9 mouse cellular contexts compared by ENCODE assay signal in the genomic region with DNA sequence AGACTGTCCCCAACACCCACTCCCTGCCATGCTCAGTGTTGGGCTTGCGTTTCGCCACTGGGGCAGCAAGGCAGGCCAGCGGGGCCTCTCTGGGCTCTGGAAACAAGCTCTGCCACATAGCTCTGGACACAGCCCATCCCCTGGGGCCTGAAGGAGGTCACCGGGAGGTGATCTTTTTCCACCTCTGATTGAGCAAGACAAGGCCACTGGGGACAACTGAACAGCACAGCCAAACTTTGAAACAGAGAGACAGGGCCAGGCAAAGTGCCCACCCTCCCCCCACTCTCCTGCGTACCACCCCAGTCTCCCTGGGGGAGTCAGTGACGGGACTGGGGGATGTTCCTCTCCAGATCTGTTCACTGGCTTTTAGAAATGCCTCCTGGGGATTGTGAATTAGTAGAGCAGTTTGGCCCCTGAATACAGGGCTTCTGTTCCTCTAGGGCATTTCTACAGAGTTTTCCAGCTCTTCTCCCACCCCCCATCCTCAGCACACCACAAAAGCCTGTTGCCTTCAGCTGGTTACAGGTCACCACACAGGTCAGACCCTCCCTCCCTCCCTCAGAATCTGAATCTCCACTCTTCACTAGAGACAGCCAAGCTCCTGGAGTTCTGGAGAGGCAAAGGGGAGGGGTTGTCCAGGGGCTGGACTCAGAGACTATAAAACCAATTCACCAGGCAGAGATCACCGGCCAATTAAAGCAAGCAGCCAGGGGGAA. TPM values are rescaled to one million over a fixed set of nuclear protein-coding genes. Genes with fewer than 3 reads are reported as not detected.
DNase-seq lines count a peak whose midpoint lies in the region; ATAC-seq lines count a peak whose summit lies in the region.
"Had no signal": no experiment of that assay in that cellular context is flagged by ENCODE, and none has a peak within 500 bp of the region (broad histone marks: within the 10 kb centered on the region; RNA-seq: fewer than 3 reads in every experiment).

No protein-coding gene starts in this region.

- H3K4me1 ChIP-seq in heart, embryonic 11.5 days (ENCODE audit: control insufficient read depth, insufficient read depth, low read length), result peaks cover 51% of the 10 kb centered on the region
- peaks cover 51% of the 10 kb centered on the region for H3K4me1 ChIP-seq in lung, embryonic 15.5 days

- no peaks in the 10 kb centered on the region for H3K27me3 ChIP-seq in heart, embryonic 11.5 days (ENCODE audit: control insufficient read depth, insufficient read depth, low read length)
- no peaks in the 10 kb centered on the region for H3K27me3 ChIP-seq in lung, embryonic 15.5 days

- H3K9ac ChIP-seq in heart, embryonic 11.5 days (ENCODE audit: low read depth, low read length), result peak overlapping the region; percentile 58
- H3K9ac ChIP-seq in lung, embryonic 15.5 days, result no peak overlapping the region

- H3K4me2 ChIP-seq in heart, embryonic 11.5 days, result 0 out of 2 replicates have a peak overlapping the region, but pooled peaks have one; percentile 2
- no peak overlapping the region for H3K4me2 ChIP-seq in lung, embryonic 15.5 days

- no peaks in the 10 kb centered on the region for H3K36me3 ChIP-seq in heart, embryonic 11.5 days (ENCODE audit: control insufficient read depth, insufficient read depth, low read length)
- H3K36me3 ChIP-seq in lung, embryonic 15.5 days, result no peaks in the 10 kb centered on the region
- H3K36me3 ChIP-seq: G1E had no signal

- 17% methylated on average over 7 of the region's 7 CpGs for WGBS in heart, embryonic 11.5 days (ENCODE audit: insufficient replicate concordance)
- WGBS in lung, embryonic 15.5 days, result 23% methylated on average over 7 of the region's 7 CpGs

- ATAC-seq in heart, embryonic 11.5 days (replicated peaks; ENCODE audit: insufficient number of reproducible peaks, low FRiP score, low TSS enrichment), result peak; percentile 52
- peak; percentile 44 for ATAC-seq in lung, embryonic 15.5 days (ENCODE audit: borderline replicate concordance, extremely low read depth, low FRiP score, low TSS enrichment)
- ATAC-seq in inflammation-experienced regulatory T-cells, adult 6 months, result no peak

- H3K27ac ChIP-seq in heart, embryonic 11.5 days (ENCODE audit: low read depth, low read length), result peak overlapping the region; percentile 84
- peak overlapping the region; percentile 57 for H3K27ac ChIP-seq in lung, embryonic 15.5 days

- no peak overlapping the region for H3K4me3 ChIP-seq in heart, embryonic 11.5 days (ENCODE audit: low read depth, low read length)
- H3K4me3 ChIP-seq in lung, embryonic 15.5 days, result no peak overlapping the region

- DNase-seq in ovary, postnatal 10 days (ENCODE audit: low spot score), result peak; percentile 61
- DNase-seq in ovary, postnatal 14 days (ENCODE audit: low spot score), result no peak
- peak; percentile 87 for DNase-seq in kidney, adult 9 months
- peak; percentile 72 for DNase-seq in urinary bladder, postnatal 14 days (ENCODE audit: low spot score)
- DNase-seq in frontal cortex, postnatal 25 days (ENCODE audit: low spot score in 2 of 2), result no peak

- no peaks in the 10 kb centered on the region for H3K9me3 ChIP-seq in heart, embryonic 11.5 days (replicated peaks; ENCODE audit: control insufficient read depth, low read length)
- no peaks in the 10 kb centered on the region for H3K9me3 ChIP-seq in lung, embryonic 15.5 days
- H3K9me3 ChIP-seq: G1E had no signal

RNA-seq across cellular contexts. Expression of gene Bmf, which starts 19.9 kb away (rescaled TPM):
- 2.6 and 3.7 TPM in 2 replicates for polyA plus RNA-seq in heart, embryonic 11.5 days (2014; fragmentation: Nextera tagmentation; extraction: Ambion mirVana)
- 5.5 and 8.5 TPM in 2 replicates for polyA plus RNA-seq in lung, embryonic 15.5 days (2015; fragmentation: Nextera tagmentation; extraction: Ambion mirVana)
- polyA plus RNA-seq in inflammation-experienced regulatory T-cells, adult 6 months (2017; shearing (Covaris generic)), result 1 to 10 TPM in 2 of 3 experiments, under 1 TPM in 1; 0.81 to 2.8 (median 1.7) TPM
- polyA plus RNA-seq: G1E had no signal

RNA-seq across cellular contexts. Expression of gene Srp14, which starts 50.1 kb away (rescaled TPM):
- 202 and 204 TPM in 2 replicates for polyA plus RNA-seq in heart, embryonic 11.5 days (2014; fragmentation: Nextera tagmentation; extraction: Ambion mirVana)
- polyA plus RNA-seq in lung, embryonic 15.5 days (2015; fragmentation: Nextera tagmentation; extraction: Ambion mirVana), result 238 and 244 TPM in 2 replicates
- polyA plus RNA-seq in inflammation-experienced regulatory T-cells, adult 6 months (2017; shearing (Covaris generic)), result 100 to 1,000 TPM; 288 to 331 (median 298) TPM

Comparison
In these comparisons a context has a peak if more than half of its experiments do, and no peak if none do; other contexts are left out.
1. DNase-seq: peak in ovary, postnatal 10 days (single experiment), kidney, adult 9 months (single experiment) and urinary bladder, postnatal 14 days (single experiment); none in ovary, postnatal 14 days (single experiment) and frontal cortex, postnatal 25 days (0 of 2).